Mouse (Mus musculus) c-Kit-positive CD71-negative TER-119-negative erythroid progenitor cells, embryonic 14.5 days (primary cell): ENCODE results near the gene Insr.

Source experiments
- DNase-seq: peaks from one replicate; pipeline ENCODE4 v3.0.0-alpha.2; 2013; ENCODE audit warnings: low read depth

The Insr gene

GRCm38 (mm10) chr8:3273799-3274198 is 5.6 kb downstream of the Insr start:
- no peak for DNase-seq

- DNase-seq, result no peak
Observed at GRCm38 (mm10) chr8:3267449-3267761, 12.0 kb downstream of the Insr start.

GRCm38 (mm10) chr8:3266686-3267448 is 12.6 kb downstream of the Insr start:
- DNase-seq, result no peak

- DNase-seq, result no peak
Observed at GRCm38 (mm10) chr8:3265182-3265581, 14.2 kb downstream of the Insr start.

GRCm38 (mm10) chr8:3262779-3263178 is 16.6 kb downstream of the Insr start:
- no peak for DNase-seq

- no peak for DNase-seq
Observed at GRCm38 (mm10) chr8:3261101-3261500, 18.3 kb downstream of the Insr start.

- DNase-seq, result no peak
Observed at GRCm38 (mm10) chr8:3260127-3260811, 19.1 kb downstream of the Insr start.

GRCm38 (mm10) chr8:3256147-3256940 is 23.1 kb downstream of the Insr start:
- DNase-seq, result no peak

- no peak for DNase-seq
Observed at GRCm38 (mm10) chr8:3255321-3255720, 24.1 kb downstream of the Insr start.

- no peak for DNase-seq
Observed at GRCm38 (mm10) chr8:3253179-3253578, 26.2 kb downstream of the Insr start.

- no peak for DNase-seq
Observed at GRCm38 (mm10) chr8:3252665-3253064, 26.8 kb downstream of the Insr start.

GRCm38 (mm10) chr8:3251101-3251500 is 28.3 kb downstream of the Insr start:
- DNase-seq, result peak; percentile 31

- DNase-seq, result no peak
Observed at GRCm38 (mm10) chr8:3249886-3250285, 29.5 kb downstream of the Insr start.

- no peak for DNase-seq
Observed at GRCm38 (mm10) chr8:3248704-3249103, 30.7 kb downstream of the Insr start.

- DNase-seq, result peak; percentile 28
Observed at GRCm38 (mm10) chr8:3247129-3247528, 32.3 kb downstream of the Insr start.

GRCm38 (mm10) chr8:3243229-3243628 is 36.2 kb downstream of the Insr start:
- DNase-seq, result no peak

- no peak for DNase-seq
Observed at GRCm38 (mm10) chr8:3240725-3241124, 38.7 kb downstream of the Insr start.

- DNase-seq, result no peak
Observed at GRCm38 (mm10) chr8:3239641-3240040, 39.8 kb downstream of the Insr start.

GRCm38 (mm10) chr8:3238792-3239191 is 40.6 kb downstream of the Insr start:
- no peak for DNase-seq

- DNase-seq, result no peak
Observed at GRCm38 (mm10) chr8:3237319-3237718, 42.1 kb downstream of the Insr start.

GRCm38 (mm10) chr8:3236277-3236676 is 43.1 kb downstream of the Insr start:
- no peak for DNase-seq

GRCm38 (mm10) chr8:3234569-3234968 is 44.8 kb downstream of the Insr start:
- no peak for DNase-seq

- no peak for DNase-seq
Observed at GRCm38 (mm10) chr8:3232601-3233000, 46.8 kb downstream of the Insr start.
